Mouse (Mus musculus): ENCODE results near the gene Snx30.

The Snx30 gene

DNA sequence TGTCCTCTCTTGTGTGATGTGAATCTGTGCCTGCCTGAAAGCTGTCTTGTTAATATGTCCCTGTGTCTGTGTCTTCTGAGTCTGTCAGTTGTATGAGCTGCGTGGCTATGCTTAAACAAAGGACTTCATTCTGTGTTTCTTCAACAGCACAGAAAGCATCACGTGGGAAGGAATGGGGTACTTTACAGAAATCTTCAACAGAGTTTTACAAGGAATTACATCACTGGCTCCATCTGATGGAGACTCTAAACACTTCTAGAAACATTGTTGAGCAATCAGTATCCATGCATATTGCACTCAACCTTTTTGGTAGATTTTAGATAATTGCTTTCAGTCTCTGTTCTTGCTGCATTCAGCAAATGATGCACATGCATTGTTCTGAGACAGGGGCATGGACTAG, 71.4 kb downstream of the Snx30 start:
- no peak for DNase-seq

- no peak for DNase-seq
Measured at GRCm38 (mm10) chr4:59878595-59878994, 73.0 kb downstream of the Snx30 start.

- no peak for DNase-seq
Measured at GRCm38 (mm10) chr4:59879444-59879843, 73.8 kb downstream of the Snx30 start.

- no peak for DNase-seq
Measured at GRCm38 (mm10) chr4:59880725-59881124, 75.1 kb downstream of the Snx30 start.

DNA sequence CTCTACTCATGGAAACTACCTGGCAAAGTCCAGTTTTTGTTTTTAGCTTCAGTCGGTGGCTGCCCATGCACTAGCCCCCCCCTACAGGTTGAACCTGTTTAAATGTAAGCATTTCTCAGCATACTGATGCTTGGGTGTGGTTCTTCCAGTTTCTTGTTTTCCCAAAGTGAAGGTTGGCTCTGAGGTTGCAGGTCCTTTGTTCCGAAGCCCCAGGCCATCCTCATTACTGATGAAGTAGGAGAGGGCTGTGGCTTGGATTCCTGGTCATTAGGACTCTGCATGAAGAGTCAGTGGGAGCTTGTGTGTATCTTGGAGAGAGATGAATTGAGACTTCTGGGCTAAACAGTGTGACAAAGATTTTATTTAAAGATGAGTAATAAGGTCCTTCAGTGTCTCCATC, 75.6 kb downstream of the Snx30 start:
- no peak for DNase-seq

DNA sequence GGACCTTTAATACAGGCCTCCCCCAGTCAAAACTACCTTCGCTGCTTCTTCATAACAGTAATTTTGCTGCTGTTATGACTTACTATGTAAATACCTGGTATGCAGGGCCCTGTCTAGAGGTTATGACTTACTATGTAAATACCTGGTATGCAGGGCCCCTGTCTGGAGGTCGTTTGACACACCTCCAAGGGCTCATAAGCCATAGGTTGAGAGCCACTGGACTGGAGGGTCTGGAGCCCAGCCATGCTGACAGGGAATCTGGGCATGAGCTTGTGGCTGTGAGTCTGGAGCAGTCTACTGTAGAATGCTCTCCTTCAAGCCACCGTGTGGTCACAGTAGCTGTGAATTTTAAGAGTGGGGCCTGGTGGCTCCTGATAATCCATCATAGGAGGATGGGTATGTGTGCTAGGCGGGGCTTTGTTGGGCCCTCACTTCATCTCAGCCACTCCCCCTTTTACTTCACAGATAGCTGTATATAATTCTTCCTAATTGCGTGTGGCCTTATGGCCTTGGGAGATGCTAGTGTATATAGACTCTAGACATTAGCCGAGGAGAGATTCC, 78.6 kb downstream of the Snx30 start:
- no peak for DNase-seq

- no peak for DNase-seq
Measured at GRCm38 (mm10) chr4:59886281-59886680, 80.6 kb downstream of the Snx30 start.

GRCm38 (mm10) chr4:59887011-59887410, 81.4 kb downstream of the Snx30 start:
- DNase-seq: no peak

GRCm38 (mm10) chr4:59888014-59888413, 82.4 kb downstream of the Snx30 start:
- no peak for DNase-seq

DNA sequence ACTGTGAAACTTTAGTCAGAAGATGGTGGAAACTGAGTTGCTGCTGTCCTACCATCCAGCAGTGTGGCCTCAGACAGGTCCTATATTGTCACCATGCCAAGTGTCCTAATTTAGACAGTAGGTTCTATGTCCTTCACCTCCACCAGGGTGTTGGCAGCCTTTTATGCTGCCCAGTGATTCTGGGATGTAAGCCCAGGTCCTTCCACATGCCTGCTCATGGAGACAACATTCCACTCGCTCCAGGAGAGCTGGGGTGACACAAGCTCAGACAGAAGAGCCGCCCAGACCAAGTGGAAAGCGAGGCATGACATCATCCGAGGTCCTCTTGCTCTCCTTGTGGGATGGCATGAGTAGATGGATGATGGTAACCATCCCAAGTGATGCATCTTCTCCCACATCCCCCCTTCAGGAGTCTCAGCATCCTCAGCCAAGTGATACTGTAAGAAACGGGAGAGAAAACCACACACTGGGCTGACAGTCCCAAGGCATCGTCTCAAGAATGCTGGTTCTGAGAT, 84.5 kb downstream of the Snx30 start:
- no peak for DNase-seq

- DNase-seq: no peak
Measured at GRCm38 (mm10) chr4:59891723-59892416, 86.2 kb downstream of the Snx30 start.

- no peak for DNase-seq
Measured at GRCm38 (mm10) chr4:59892731-59893130, 87.1 kb downstream of the Snx30 start.

DNA sequence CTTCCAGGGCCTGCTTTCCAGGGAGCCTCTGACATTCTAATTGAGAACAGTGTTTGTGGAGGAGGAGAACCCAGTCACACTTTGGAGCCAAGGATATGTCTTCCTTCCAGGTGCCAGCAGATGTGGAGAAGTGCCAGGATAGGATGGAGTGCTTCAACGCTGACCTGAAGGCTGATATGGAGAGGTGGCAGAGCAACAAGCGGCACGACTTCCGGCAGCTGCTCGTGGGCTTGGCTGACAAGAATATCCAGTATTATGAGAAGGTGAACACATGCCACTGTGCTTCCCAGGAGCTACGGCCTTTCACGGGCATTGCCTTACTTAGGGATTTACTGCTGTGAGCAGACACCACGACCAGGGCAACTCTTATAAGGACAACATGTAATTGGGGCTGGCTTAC, 88.8 kb downstream of the Snx30 start:
- DNase-seq: no peak

DNA sequence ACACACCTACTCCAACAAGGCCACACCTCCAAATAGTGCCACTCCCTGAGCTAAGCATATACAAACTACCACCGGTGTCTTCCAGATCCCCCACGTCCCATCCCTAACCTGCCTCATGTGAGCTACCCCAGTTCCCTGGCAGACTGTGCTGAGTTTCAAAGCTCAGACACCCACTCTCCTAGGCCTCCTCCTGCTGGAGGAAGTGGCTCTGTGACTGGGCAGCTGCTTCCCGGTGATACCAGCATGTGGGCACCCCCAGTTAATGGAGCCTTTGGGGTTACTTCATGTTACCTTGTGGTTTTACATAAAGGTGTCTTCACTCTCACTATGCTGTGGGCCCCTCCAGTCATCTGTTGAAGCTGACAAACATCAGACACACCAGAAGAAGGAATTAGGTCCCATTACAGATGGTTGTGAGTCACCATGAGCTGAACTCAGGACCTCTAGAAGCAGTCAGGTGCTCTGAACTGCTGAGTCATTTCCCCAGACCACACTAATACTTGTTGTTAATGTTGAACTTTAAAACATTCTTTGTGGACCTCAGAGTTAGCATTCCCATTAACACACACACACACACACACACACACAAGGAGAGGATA, 89.4 kb downstream of the Snx30 start:
- DNase-seq: no peak

- no peak for DNase-seq
Measured at GRCm38 (mm10) chr4:59896000-59896399, 90.4 kb downstream of the Snx30 start.

DNA sequence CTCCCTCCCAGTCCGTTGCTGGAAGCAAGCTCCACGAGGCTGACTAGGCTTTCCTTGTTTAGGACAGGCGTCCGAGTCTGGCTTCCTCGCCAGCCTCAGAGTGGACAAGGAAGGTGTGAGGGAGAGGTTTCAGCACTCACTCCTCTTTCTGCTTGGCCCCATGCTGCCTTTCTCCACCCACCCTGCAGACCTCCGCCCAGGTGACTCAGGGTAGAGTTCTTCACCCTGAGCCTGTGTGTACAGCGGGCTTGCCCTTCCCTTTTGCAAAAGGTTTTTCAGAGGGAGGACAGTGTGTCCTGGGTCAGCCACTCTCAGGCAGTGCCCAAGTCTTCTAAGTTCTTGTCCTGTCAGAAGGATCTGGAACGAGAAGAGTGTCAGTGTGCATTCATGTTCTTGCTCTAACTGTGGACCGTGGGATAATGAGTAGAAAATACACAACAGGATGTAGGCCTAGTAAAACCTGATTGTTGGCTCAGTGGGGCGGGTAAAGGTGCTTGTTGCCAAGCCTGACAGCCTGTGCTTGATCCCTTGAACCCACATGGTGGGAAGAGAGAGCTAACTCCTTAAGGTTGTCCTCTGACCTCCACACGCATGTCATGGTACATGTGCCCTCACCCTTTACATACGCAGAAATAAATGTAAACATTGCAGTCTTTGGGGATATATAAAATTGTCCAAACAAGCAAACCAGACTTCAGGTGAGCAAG, 92.3 kb downstream of the Snx30 start:
- no peak for DNase-seq

DNA sequence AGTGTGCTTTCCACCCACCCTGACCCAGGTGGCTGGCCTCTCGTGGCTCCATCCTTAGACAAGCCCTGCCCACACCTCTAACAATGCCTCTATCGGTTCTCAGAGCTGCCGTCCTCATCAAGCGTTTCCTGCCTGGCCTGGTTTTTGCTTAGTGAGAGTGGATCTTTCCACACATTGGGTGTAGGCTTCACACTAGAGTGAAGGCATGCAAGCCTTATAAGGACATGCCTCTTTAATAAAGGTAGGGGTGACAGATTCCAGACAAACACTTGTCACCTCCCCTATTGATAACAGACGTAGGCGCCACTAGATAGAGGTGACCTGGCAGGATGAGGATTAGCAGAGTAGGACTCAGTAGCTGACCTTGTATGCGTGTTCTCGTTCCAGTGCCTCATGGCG, 92.9 kb downstream of the Snx30 start:
- DNase-seq: no peak

DNA sequence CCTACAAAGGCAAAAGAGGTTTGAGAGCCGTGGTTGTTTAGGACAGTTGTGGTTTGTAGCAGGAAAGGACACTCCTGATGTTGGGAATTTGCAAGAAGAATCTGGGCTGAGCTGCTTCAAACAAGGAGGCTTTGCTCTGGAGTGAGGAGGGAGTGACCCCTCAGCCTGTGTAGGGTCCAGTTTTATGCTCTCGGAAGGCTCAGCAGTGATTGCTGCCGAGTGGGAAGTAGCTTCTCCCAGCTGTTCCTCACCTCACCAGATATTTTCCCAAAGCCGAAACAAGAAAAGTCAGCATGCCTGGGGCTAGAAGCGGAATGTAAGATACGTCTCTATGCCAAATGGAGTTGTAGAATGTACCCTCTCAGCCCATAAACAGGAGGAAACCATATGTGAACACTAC, 96.2 kb downstream of the Snx30 start:
- DNase-seq: no peak

- no peak for DNase-seq
Measured at GRCm38 (mm10) chr4:59902547-59902946, 96.9 kb downstream of the Snx30 start.

DNA sequence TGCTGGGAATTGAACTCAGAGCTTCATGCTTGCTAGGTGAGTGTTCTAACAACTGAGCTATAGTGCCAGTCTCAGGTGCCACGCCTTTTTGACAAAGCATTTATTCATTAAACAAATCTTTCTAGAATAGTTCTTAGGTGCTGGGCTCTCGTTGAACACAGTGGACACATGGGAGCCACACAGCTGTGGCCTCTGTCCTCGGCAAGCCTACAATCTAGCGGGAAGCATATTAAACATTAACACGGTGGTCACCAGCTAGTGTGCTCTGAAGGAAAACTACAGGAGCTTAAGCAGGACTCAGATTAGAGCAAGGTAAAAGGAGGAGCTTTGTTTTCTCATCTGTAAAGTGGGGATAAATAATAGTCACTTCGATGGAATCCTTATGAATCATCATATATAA, 101.5 kb downstream of the Snx30 start:
- DNase-seq: no peak

GRCm38 (mm10) chr4:59907657-59908230, 102.1 kb downstream of the Snx30 start:
- no peak for DNase-seq

GRCm38 (mm10) chr4:59908785-59909184, 103.1 kb downstream of the Snx30 start:
- no peak for DNase-seq
